Mouse (Mus musculus): ENCODE results near the gene Cyp2a4.
"Not testable (repeated sequence)": the region's sequence is repeated elsewhere in the genome, so short reads cannot be mapped to it uniquely, and the experiment has no call there.

- not testable (repeated sequence) for TF ChIP-seq CTCF, POLR2A (IDR thresholded peaks at IDR 0.05; ENCODE audit: extremely low read depth, insufficient read depth, low read length)
Measured at GRCm38 (mm10) chr7:26315809-26316208, 8.8 kb downstream of the Cyp2a4 start.
